Mouse (Mus musculus) ovary, adult 18-20 months (tissue): ENCODE results near the gene Irf5.
A peak's percentile ranks its signal among the peaks of the same experiment; 100 is the strongest.
"Not testable (repeated sequence)": the region's sequence is repeated elsewhere in the genome, so short reads cannot be mapped to it uniquely, and the experiment has no call there.

Source experiments
- DNase-seq: peaks from one replicate; pipeline ENCODE4 v3.0.0; 2022; ENCODE audit warnings: low spot score, mixed read lengths

The Irf5 gene

DNA sequence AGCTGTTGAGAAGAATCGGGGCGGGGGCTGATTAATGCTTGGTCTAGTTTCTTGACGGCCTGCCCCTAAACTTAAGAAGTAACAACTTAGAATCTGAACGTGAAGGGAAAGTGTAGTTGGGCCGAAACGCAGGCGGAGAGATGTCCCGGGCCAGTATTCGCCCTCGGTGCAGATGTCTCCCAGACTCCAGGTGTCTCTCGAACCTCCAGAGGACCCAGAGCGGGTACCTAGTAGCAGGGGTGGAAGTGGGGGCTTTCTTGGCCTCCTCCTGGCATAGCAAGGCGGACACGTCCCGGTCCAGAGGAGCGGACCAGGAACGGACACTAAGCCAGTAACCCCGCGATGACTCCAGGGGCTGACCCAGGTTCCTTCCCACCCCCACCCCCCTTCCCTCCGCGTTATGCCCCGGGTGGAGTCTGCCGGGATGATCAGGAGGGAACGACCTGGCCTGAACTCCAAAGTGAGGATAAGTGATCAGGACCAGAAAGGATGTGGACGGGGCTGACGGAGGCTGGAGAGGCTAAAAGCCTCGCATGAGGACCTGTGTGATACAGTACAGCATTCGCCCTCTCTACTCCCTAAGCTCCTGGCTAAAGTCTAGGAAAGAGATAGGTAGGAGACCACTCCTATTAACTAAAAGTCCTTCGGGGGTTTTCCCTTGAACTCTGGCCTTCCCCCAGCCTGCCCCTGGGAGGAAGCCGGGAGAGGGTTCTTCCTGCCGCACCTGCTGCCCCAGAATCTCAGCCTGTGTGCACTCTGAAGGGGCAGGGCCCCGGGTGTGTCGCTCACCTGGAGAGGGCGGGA, 1.1 kb downstream of the Irf5 start:
- DNase-seq, result no peak

DNA sequence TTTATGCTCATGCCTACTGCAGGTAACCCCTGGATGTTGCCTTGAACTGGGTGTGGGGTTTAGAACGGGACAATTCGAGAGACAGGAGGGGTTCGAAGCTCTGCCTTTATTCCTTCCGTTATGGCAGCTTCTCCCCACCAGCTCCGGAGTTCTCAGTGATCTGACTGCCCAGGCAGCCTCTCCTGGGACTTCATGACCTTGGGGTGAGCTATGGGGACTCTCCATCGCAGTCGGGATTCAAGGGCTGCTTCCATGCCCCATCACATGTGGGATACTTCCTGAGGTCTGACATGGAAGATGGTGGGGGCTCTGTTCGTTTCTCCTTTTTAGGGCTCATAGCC, 1.7 kb downstream of the Irf5 start:
- DNase-seq, result no peak

- no peak for DNase-seq
Observed at GRCm38 (mm10) chr6:29528561-29529443, 2.4 kb downstream of the Irf5 start.

DNA sequence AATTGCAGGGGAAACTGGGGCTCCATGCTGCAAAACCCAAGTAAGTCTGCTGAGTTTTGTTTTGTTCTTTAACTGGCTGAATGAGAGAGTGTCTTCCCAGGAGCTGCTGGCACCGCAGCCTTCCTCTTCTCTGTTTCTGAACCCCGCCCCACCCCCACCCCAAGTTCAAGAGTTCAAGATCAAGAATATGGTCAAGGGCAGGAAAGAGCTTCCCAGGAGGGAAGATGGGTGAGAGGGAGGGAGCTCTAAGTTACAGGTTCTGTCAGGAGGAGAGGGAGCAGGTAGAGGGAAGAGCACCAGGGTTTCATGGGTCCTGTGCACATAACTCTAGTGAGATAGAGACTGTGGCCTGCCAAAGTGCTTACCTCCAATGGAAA, 3.0 kb downstream of the Irf5 start:
- no peak for DNase-seq

GRCm38 (mm10) chr6:29530050-29530449, 3.6 kb downstream of the Irf5 start:
- no peak for DNase-seq

GRCm38 (mm10) chr6:29535316-29535715, 8.9 kb downstream of the Irf5 start:
- peak; percentile 86 for DNase-seq

GRCm38 (mm10) chr6:29536651-29537193, 10.3 kb downstream of the Irf5 start:
- DNase-seq, result no peak

- DNase-seq, result no peak
Observed at GRCm38 (mm10) chr6:29537221-29537620, 10.8 kb downstream of the Irf5 start.

DNA sequence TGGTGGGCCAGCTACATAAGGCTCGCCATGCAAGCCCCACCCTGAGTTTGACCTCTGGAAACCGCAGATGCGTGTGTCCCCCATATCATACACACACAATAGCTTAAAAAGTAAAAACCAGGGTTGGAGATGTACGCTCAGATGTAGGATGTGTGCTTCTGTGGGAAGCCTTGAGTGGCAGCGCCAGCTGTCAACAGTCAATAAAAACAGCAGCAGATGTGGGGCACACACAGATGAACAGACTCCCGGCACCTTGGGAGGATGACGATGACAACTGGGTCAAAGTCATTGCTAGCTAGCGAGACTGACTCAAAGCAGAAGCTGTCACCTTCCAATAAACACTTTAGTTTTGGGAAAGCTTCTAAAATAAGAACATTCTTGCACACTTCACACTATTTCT, 13.1 kb downstream of the Irf5 start:
- no peak for DNase-seq

DNA sequence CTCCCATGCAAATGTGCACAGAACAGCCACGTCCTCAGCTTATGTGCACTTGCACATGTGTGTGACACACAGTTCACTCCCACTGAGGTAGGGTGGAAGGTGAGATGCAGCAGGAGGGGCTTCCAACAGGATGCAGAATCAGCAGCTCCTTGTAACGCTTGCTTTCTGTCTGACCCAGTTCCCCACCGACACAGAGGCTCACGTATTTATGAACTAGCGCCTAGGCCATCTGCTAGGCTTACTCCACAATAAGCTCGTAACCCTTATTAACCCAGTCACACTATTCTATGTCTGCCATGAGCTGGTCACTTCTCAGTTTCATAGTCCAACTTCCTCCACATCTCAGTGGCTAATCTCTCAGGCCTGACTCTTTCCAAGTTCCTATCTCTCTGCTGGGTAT, 13.8 kb downstream of the Irf5 start:
- no peak for DNase-seq

- DNase-seq, result no peak
Observed at GRCm38 (mm10) chr6:29540956-29541355, 14.5 kb downstream of the Irf5 start.

GRCm38 (mm10) chr6:29545611-29546010, 19.2 kb downstream of the Irf5 start:
- no peak for DNase-seq

GRCm38 (mm10) chr6:29547582-29547981, 21.2 kb downstream of the Irf5 start:
- no peak for DNase-seq

DNA sequence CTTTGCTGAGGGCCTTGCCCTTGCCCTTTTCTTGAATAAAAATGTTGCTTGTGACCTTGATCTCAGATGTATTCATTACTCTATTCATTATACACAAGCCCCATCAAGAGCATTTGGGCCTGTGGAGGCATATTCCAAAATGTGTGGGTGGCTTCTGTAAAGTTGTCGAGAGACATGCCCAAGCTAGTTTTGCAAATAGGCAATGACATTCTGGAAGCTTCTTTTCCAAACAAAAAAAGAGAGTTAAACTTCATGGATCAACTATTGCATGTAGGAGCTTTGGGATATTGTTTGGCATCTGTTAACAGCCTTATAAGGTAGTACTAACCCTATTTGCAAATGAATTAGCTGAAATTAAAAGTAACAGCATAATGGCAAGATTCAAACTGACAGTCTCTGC, 21.7 kb downstream of the Irf5 start:
- DNase-seq, result no peak

GRCm38 (mm10) chr6:29552526-29552925, 26.1 kb downstream of the Irf5 start:
- DNase-seq, result no peak

DNA sequence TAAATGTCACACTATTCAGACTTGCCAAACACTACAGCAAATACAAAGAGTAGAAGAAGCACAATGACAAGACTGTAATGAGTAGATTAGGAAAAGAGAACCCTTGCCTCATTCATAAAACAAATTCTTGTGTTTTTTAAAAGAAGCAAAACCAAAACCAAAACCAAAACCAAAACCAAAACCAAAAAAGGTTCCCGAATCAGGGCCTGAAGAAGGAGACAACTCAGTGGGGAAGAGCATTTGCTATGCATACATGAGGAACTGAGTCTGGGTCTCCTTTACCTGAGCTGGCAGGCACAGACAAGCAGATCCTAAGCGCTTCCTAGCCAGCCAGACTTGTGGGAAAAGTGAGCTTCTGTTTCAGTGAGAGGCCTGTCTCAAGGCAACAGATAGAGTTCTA, 30.7 kb downstream of the Irf5 start:
- DNase-seq, result no peak

GRCm38 (mm10) chr6:29576388-29576787, 50.0 kb downstream of the Irf5 start:
- not testable (repeated sequence) for DNase-seq

DNA sequence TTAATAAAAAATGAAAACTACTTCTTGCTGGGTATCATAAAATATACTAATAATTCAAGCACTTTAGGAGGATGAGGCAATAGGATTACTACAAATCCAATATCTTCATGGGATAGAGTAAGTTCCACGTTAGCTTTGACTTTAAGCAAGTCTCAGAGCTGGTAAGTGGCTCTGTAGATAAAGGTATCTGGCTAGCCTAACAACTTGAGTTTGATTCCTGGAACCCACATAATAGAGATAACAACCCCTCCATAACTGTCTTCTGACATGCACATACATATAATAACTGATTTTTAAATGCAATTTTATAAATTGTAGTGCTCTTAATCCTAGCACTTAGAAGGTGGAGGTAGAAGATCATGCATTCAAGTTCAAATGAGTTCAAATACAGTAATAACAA, 54.3 kb downstream of the Irf5 start:
- no peak for DNase-seq

- DNase-seq, result no peak
Observed at GRCm38 (mm10) chr6:29581202-29581601, 54.8 kb downstream of the Irf5 start.
